Comparison of ENCODE assay signal across 10 mouse cellular contexts in the genomic region with DNA sequence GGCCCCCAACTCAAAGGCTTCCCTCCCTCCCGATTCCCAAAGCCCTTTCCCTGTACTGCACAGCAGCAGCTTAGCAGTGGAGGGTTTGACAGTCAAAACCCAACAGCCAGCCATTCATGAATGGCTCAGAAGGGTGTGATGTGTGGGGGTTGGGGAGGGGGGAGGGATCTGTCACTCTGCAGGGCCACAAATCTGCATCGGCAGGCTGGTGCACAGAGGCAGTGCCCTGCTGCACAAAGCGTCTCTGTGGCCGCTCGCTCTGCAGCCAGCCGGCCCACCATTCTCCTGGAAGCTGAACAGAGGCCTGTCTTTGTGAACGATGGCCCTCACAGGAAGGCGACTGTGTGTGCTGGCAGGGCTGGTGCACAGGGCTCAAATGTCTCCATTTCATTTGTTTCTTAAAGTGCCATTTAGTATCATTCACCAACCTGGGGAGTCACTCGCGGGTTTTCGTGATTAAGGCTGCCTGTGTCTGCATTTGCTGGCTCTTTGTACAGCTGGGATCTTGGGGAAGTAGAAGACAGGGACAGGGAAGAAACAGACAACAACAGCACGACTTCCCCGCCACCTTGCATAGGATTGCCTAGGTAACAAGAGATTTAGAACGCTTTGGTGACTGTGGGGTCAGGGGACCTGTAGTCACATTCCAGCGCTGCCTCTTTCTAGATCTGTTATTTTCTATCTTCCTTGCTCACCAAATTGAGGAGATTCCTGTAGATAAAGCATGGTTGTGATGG. TPM values are rescaled to one million over a fixed set of nuclear protein-coding genes. Genes with fewer than 3 reads are reported as not detected.
DNase-seq lines count a peak whose midpoint lies in the region; ATAC-seq and TF ChIP-seq lines count a peak whose summit lies in the region.
"Had no signal": no experiment of that assay in that cellular context is flagged by ENCODE, and none has a peak within 500 bp of the region (broad histone marks: within the 10 kb centered on the region; RNA-seq: fewer than 3 reads in every experiment).

No protein-coding gene starts in this region.

- intact Hi-C loops in left cerebral cortex, postnatal 36 days (cut with DNase I) = no loop called here

- ATAC-seq in kidney, postnatal 0 days (replicated peaks; ENCODE audit: low FRiP score, low read depth) = no peak
- ATAC-seq in cerebellum, adult (ENCODE audit: insufficient number of reproducible peaks, low FRiP score, low TSS enrichment) = no peak; the same call in 1 of the 2 replicates
- ATAC-seq: Patski had no signal

- H3K9ac ChIP-seq in kidney, postnatal 0 days (ENCODE audit: low read depth, low read length) = 0 out of 2 replicates have a peak overlapping the region, but pooled peaks have one; percentile 5
- H3K9ac ChIP-seq: stomach, embryonic 15.5 days had no signal

- H3K27me3 ChIP-seq in kidney, postnatal 0 days (ENCODE audit: insufficient read depth, low read length) = no peaks in the 10 kb centered on the region
- H3K27me3 ChIP-seq in kidney, adult 2 months (replicated peaks; ENCODE audit: control insufficient read depth, insufficient read depth, low read length) = no peaks in the 10 kb centered on the region
- H3K27me3 ChIP-seq: Patski; stomach, embryonic 15.5 days had no signal

- no peaks in the 10 kb centered on the region for H3K9me3 ChIP-seq in kidney, postnatal 0 days (replicated peaks; ENCODE audit: low read length)
- H3K9me3 ChIP-seq: stomach, embryonic 15.5 days had no signal

- no peak overlapping the region for H3K4me3 ChIP-seq in kidney, postnatal 0 days (replicated peaks; ENCODE audit: low read depth, low read length)
- no peak overlapping the region for H3K4me3 ChIP-seq in kidney, adult 2 months (ENCODE audit: insufficient read depth, low read depth, low read length)
- H3K4me3 ChIP-seq: stomach, embryonic 15.5 days had no signal

- TF ChIP-seq POLR2A in kidney, adult 2 months (IDR thresholded peaks at IDR 0.05; ENCODE audit: low read depth, low read length) = no peak

- peaks cover 13% of the 10 kb centered on the region for H3K36me3 ChIP-seq in kidney, postnatal 0 days (ENCODE audit: insufficient read depth, low read length)
- no peaks in the 10 kb centered on the region for H3K36me3 ChIP-seq in kidney, adult 2 months (ENCODE audit: control insufficient read depth, insufficient read depth, low read length)
- H3K36me3 ChIP-seq: stomach, embryonic 15.5 days had no signal

- H3K4me1 ChIP-seq in kidney, postnatal 0 days (replicated peaks; ENCODE audit: insufficient read depth, low read length) = peaks cover 12% of the 10 kb centered on the region
- H3K4me1 ChIP-seq in kidney, adult 2 months (ENCODE audit: control insufficient read depth, insufficient read depth, low read length) = peaks cover 7% of the 10 kb centered on the region

- TF ChIP-seq CTCF in kidney, postnatal 0 days (IDR thresholded peaks at IDR 0.05; ENCODE audit: low read depth) = no peak
- TF ChIP-seq CTCF in kidney, adult 2 months (conservative IDR thresholded peaks at IDR 0.05; ENCODE audit: insufficient read depth, insufficient read length, low read depth, low read length) = no peak

- DNase-seq in kidney, postnatal 0 days (ENCODE audit: low spot score) = no peak
- DNase-seq in kidney, adult 2 months = no peak
- DNase-seq in forelimb bud, embryonic 11.5 days (ENCODE audit: low read depth, low spot score) = peak; percentile 60
- DNase-seq in left cerebral cortex, postnatal 36 days (ENCODE audit: low spot score in 2 of 2) = peak; percentile 28 to 43
- peak; percentile 63 for DNase-seq in right cerebral cortex, adult 18-20 months
- no peak for DNase-seq in adipocyte (ENCODE audit: low spot score)
- DNase-seq in spleen, postnatal 10 days (ENCODE audit: low spot score in 2 of 2) = no peak

- H3K27ac ChIP-seq in kidney, postnatal 0 days = no peak overlapping the region
- H3K27ac ChIP-seq in kidney, adult 2 months (ENCODE audit: insufficient read depth, low read depth, low read length) = no peak overlapping the region
- H3K27ac ChIP-seq: stomach, embryonic 15.5 days had no signal

- 0 out of 2 replicates have a peak overlapping the region, but pooled peaks have one; percentile 1 for H3K4me2 ChIP-seq in kidney, postnatal 0 days (ENCODE audit: low read length)
- H3K4me2 ChIP-seq: stomach, embryonic 15.5 days had no signal

- 24% methylated on average over 15 of the region's 15 CpGs for WGBS in kidney, postnatal 0 days
- WGBS in kidney, adult 2 months = 57% methylated on average over 15 of the region's 15 CpGs

RNA-seq across cellular contexts. Expression of gene Snx18, which starts 31.0 kb away (rescaled TPM):
- 31.2 and 34.8 TPM in 2 replicates for polyA plus RNA-seq in kidney, postnatal 0 days (2015; fragmentation: Nextera tagmentation; extraction: Ambion mirVana)
- polyA plus RNA-seq in kidney, adult 2 months (2012; rRNA removed) = 22.1 and 22.9 TPM in 2 replicates
- 10 to 100 TPM; 22.9 to 23.8 TPM for total RNA-seq in left cerebral cortex, postnatal 36 days (2021)

Comparison
In these comparisons a context has a peak if more than half of its experiments do, and no peak if none do; other contexts are left out.
1. DNase-seq: peak in forelimb bud, embryonic 11.5 days (single experiment), left cerebral cortex, postnatal 36 days (2 of 2) and right cerebral cortex, adult 18-20 months (single experiment); none in kidney, postnatal 0 days (single experiment), kidney, adult 2 months (single experiment), adipocyte (single experiment) and spleen, postnatal 10 days (0 of 2).